In the genomic region with DNA sequence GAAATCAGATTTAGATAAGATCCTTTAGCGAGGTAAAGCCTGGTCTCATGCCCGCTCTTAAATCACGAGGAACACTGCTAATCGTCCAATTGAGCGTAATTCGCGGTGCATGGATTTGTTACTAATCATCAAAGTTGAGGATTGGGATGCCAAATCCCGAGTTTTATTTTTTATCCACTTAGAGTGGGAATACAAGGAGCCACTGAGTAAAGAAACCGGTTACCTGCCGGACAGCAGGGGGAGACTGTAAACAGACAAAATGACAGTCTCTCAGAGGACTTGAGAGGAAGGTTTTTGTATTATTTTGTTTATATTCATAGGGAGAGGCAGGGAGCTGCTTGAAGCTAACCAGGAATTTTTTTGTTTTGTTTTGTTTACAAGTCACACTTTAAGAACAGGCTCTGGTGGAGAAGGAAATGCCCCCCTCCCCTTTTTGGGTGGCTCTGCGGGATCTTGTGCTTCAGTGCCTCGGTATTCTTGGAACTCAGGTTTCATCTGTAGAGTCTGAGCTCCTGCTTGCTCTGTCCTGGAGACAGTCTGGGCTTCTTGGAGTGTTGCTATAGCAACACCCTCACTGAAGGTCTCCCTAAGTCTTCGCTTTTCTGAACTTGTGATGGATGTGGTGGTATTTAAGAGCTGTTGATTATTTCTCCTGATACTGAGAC, we compare ENCODE assay signal across 8 mouse cellular contexts. TPM values are rescaled to one million over a fixed set of nuclear protein-coding genes. Genes with fewer than 3 reads are reported as not detected.
DNase-seq lines count a peak whose midpoint lies in the region; ATAC-seq and TF ChIP-seq lines count a peak whose summit lies in the region.

No protein-coding gene starts in this region.

- TF ChIP-seq CTCF in gastrocnemius, adult 2 months (IDR thresholded peaks at IDR 0.05), result peak; percentile 69
- peak; percentile 63 for TF ChIP-seq CTCF in midbrain, postnatal 0 days (IDR thresholded peaks at IDR 0.05)

- H3K27ac ChIP-seq in gastrocnemius, adult 2 months, result peak overlapping the region; percentile 85
- peak overlapping the region; percentile 2; the same call in 1 of the 2 replicates for H3K27ac ChIP-seq in brown adipose tissue, adult 24 weeks (replicated peaks; ENCODE audit: low read depth, low read length)
- peak overlapping the region in 1 of 2 experiments; percentile 57; a peak in 2 of 4 replicates for H3K27ac ChIP-seq in heart, embryonic 14.5 days (replicated peaks in 1 of 2; ENCODE audit: control insufficient read depth in 1 of 2, insufficient read depth in 1 of 2, low read depth in 2 of 2, low read length in 2 of 2)
- no peak overlapping the region for H3K27ac ChIP-seq in limb, embryonic 11.5 days (replicated peaks; ENCODE audit: low read depth, low read length)
- H3K27ac ChIP-seq in midbrain, postnatal 0 days (ENCODE audit: low read depth, low read length), result no peak overlapping the region; the same call in 1 of the 2 replicates

- H3K4me3 ChIP-seq in gastrocnemius, adult 2 months, result peak overlapping the region; percentile 83
- H3K4me3 ChIP-seq in brown adipose tissue, adult 24 weeks (ENCODE audit: insufficient read depth, low read depth, low read length), result peak overlapping the region; percentile 77
- H3K4me3 ChIP-seq in heart, embryonic 14.5 days (ENCODE audit: control insufficient read depth in 1 of 2, insufficient read depth in 1 of 2, low read depth in 1 of 2, low read length in 2 of 2), result peak overlapping the region; percentile 65 to 75
- peak overlapping the region; percentile 59 for H3K4me3 ChIP-seq in limb, embryonic 11.5 days (ENCODE audit: low read depth, low read length)
- peak overlapping the region; percentile 63 for H3K4me3 ChIP-seq in midbrain, postnatal 0 days (ENCODE audit: low read depth, low read length)

- no peaks in the 10 kb centered on the region for H3K27me3 ChIP-seq in heart, embryonic 14.5 days (ENCODE audit: control insufficient read depth, insufficient read depth, low read length)
- H3K27me3 ChIP-seq in limb, embryonic 11.5 days (ENCODE audit: control insufficient read depth, insufficient read depth, low read length), result no peaks in the 10 kb centered on the region
- no peaks in the 10 kb centered on the region for H3K27me3 ChIP-seq in midbrain, postnatal 0 days (ENCODE audit: insufficient read depth, low read length)

- peak overlapping the region; percentile 73 for H3K9ac ChIP-seq in heart, embryonic 14.5 days (ENCODE audit: low read length)
- peak overlapping the region; percentile 64 for H3K9ac ChIP-seq in limb, embryonic 11.5 days (ENCODE audit: low read length)
- H3K9ac ChIP-seq in midbrain, postnatal 0 days (replicated peaks; ENCODE audit: low read length, poor library complexity, severe bottlenecking), result peak overlapping the region; percentile 67

- peak overlapping the region; percentile 80 for H3K4me2 ChIP-seq in heart, embryonic 14.5 days (ENCODE audit: low read length)
- H3K4me2 ChIP-seq in limb, embryonic 11.5 days (ENCODE audit: low read depth, severe bottlenecking), result peak overlapping the region; percentile 84
- peak overlapping the region; percentile 74 for H3K4me2 ChIP-seq in midbrain, postnatal 0 days (ENCODE audit: low read depth, low read length, poor library complexity, severe bottlenecking)

- no peak for DNase-seq in gastrocnemius, adult 2 months
- DNase-seq in gastrocnemius, adult 18-20 months (ENCODE audit: low spot score), result no peak
- no peak for DNase-seq in limb, embryonic 11.5 days (ENCODE audit: low spot score)
- DNase-seq in midbrain, postnatal 0 days (ENCODE audit: low spot score), result peak; percentile 38
- no peak for DNase-seq in frontal cortex, postnatal 25 days (ENCODE audit: low spot score in 2 of 2)
- DNase-seq in adrenal gland, adult 8-10 months, result no peak

- ATAC-seq in heart, embryonic 14.5 days (ENCODE audit: insufficient number of reproducible peaks, insufficient read depth, low FRiP score, low read depth), result no peak
- ATAC-seq in limb, embryonic 11.5 days (ENCODE audit: insufficient number of reproducible peaks, low FRiP score, low TSS enrichment, low read depth), result no peak
- ATAC-seq in midbrain, postnatal 0 days (ENCODE audit: low FRiP score), result no peak

- H3K4me1 ChIP-seq in brown adipose tissue, adult 24 weeks (ENCODE audit: control insufficient read depth, insufficient read depth, insufficient read length, low read length), result peaks cover 18% of the 10 kb centered on the region
- H3K4me1 ChIP-seq in heart, embryonic 14.5 days (ENCODE audit: control insufficient read depth in 2 of 2, insufficient read depth in 2 of 2, low read length in 2 of 2), result peaks cover 2 to 17% of the 10 kb centered on the region in 2 experiments; a peak in 3 of 4 replicates
- peaks cover 6% of the 10 kb centered on the region for H3K4me1 ChIP-seq in limb, embryonic 11.5 days (ENCODE audit: control insufficient read depth, insufficient read depth, low read length)
- H3K4me1 ChIP-seq in midbrain, postnatal 0 days (ENCODE audit: insufficient read depth, low read length), result peaks cover 9% of the 10 kb centered on the region

- peaks cover 41% of the 10 kb centered on the region for H3K36me3 ChIP-seq in heart, embryonic 14.5 days (ENCODE audit: control insufficient read depth, insufficient read depth, low read length)
- peaks cover under 1% of the 10 kb centered on the region; the same call in 1 of the 2 replicates for H3K36me3 ChIP-seq in limb, embryonic 11.5 days (ENCODE audit: control insufficient read depth, insufficient read depth, low read length)
- H3K36me3 ChIP-seq in midbrain, postnatal 0 days (ENCODE audit: insufficient read depth, low read length), result peaks cover 26% of the 10 kb centered on the region

- no peaks in the 10 kb centered on the region for H3K9me3 ChIP-seq in heart, embryonic 14.5 days (ENCODE audit: control insufficient read depth, low read length)
- no peaks in the 10 kb centered on the region for H3K9me3 ChIP-seq in limb, embryonic 11.5 days (ENCODE audit: control insufficient read depth, low read length)
- no peaks in the 10 kb centered on the region for H3K9me3 ChIP-seq in midbrain, postnatal 0 days (ENCODE audit: low read length)

- WGBS in heart, embryonic 14.5 days, result 11% methylated on average over 13 of the region's 13 CpGs
- WGBS in limb, embryonic 11.5 days, result 15% methylated on average over 13 of the region's 13 CpGs
- WGBS in midbrain, postnatal 0 days, result 6% methylated on average over 13 of the region's 13 CpGs

- intact Hi-C loops in gastrocnemius, adult 2 months (cut with DNase I), result loop anchor here (1.0 to 5.0 kb wide), 2 partner anchors 48 to 121 kb away; a partner anchor contains a TSS

RNA-seq across cellular contexts. Expression of a gene that starts 0.9 kb away (rescaled TPM):
- 10 to 100 TPM; 25.9 to 27.4 TPM for total RNA-seq in gastrocnemius, adult 2 months (2021)
- 10 to 100 TPM; 24.6 to 25.0 TPM for total RNA-seq in gastrocnemius, adult 18-20 months (2021)
- polyA plus RNA-seq in brown adipose tissue, adult 24 weeks (2012; ENCODE audit: insufficient read depth, insufficient read length, missing spikeins), result 19.1 and 24.1 TPM in 2 replicates
- polyA plus RNA-seq in heart, embryonic 14.5 days (2014; fragmentation: Nextera tagmentation; extraction: Ambion mirVana), result 29.4 and 30.7 TPM in 2 replicates
- 14.9 and 18.5 TPM in 2 replicates for polyA plus RNA-seq in limb, embryonic 11.5 days (2014; fragmentation: Nextera tagmentation; extraction: Ambion mirVana)
- 50.0 and 50.2 TPM in 2 replicates for total RNA-seq in midbrain, postnatal 0 days (2014; rRNA removed)
- polyA plus RNA-seq in midbrain, postnatal 0 days (2015; fragmentation: Nextera tagmentation; extraction: Ambion mirVana), result 43.7 and 49.9 TPM in 2 replicates
- total RNA-seq in adrenal gland, adult 8-10 months (2022), result 10 to 100 TPM; 46.2 to 62.5 (median 53.6) TPM

RNA-seq across cellular contexts. Expression of a gene that starts 18.6 kb away (rescaled TPM):
- total RNA-seq in gastrocnemius, adult 2 months (2021), result 10 to 100 TPM; 34.1 to 43.9 TPM
- 10 to 100 TPM; 32.6 to 40.7 TPM for total RNA-seq in gastrocnemius, adult 18-20 months (2021)
- 65.7 and 72.5 TPM in 2 replicates for polyA plus RNA-seq in brown adipose tissue, adult 24 weeks (2012; ENCODE audit: insufficient read depth, insufficient read length, missing spikeins)
- 47.5 and 49.6 TPM in 2 replicates for polyA plus RNA-seq in heart, embryonic 14.5 days (2014; fragmentation: Nextera tagmentation; extraction: Ambion mirVana)
- 12.8 and 15.8 TPM in 2 replicates for polyA plus RNA-seq in limb, embryonic 11.5 days (2014; fragmentation: Nextera tagmentation; extraction: Ambion mirVana)
- 19.3 and 22.8 TPM in 2 replicates for total RNA-seq in midbrain, postnatal 0 days (2014; rRNA removed)
- polyA plus RNA-seq in midbrain, postnatal 0 days (2015; fragmentation: Nextera tagmentation; extraction: Ambion mirVana), result 7.7 and 7.8 TPM in 2 replicates
- total RNA-seq in adrenal gland, adult 8-10 months (2022), result 100 to 1,000 TPM; 151 to 208 (median 180) TPM

RNA-seq across cellular contexts. Expression of a gene that starts 43.8 kb away (rescaled TPM):
- 100 to 1,000 TPM; 151 to 206 TPM for total RNA-seq in gastrocnemius, adult 2 months (2021)
- 100 to 1,000 TPM; 168 to 172 TPM for total RNA-seq in gastrocnemius, adult 18-20 months (2021)
- polyA plus RNA-seq in brown adipose tissue, adult 24 weeks (2012; ENCODE audit: insufficient read depth, insufficient read length, missing spikeins), result 75.9 and 86.5 TPM in 2 replicates
- 76.7 and 83.2 TPM in 2 replicates for polyA plus RNA-seq in heart, embryonic 14.5 days (2014; fragmentation: Nextera tagmentation; extraction: Ambion mirVana)
- polyA plus RNA-seq in limb, embryonic 11.5 days (2014; fragmentation: Nextera tagmentation; extraction: Ambion mirVana), result 67.3 and 70.7 TPM in 2 replicates
- total RNA-seq in midbrain, postnatal 0 days (2014; rRNA removed), result 105 and 108 TPM in 2 replicates
- 91.7 and 106 TPM in 2 replicates for polyA plus RNA-seq in midbrain, postnatal 0 days (2015; fragmentation: Nextera tagmentation; extraction: Ambion mirVana)
- total RNA-seq in adrenal gland, adult 8-10 months (2022), result 100 to 1,000 TPM; 172 to 186 (median 176) TPM

RNA-seq across cellular contexts. Expression of a gene that starts 47.4 kb away (rescaled TPM):
- total RNA-seq in gastrocnemius, adult 2 months (2021), result 10 to 100 TPM; 53.4 to 64.3 TPM
- total RNA-seq in gastrocnemius, adult 18-20 months (2021), result 10 to 100 TPM; 50.3 to 60.6 TPM
- 56.9 and 64.4 TPM in 2 replicates for polyA plus RNA-seq in brown adipose tissue, adult 24 weeks (2012; ENCODE audit: insufficient read depth, insufficient read length, missing spikeins)
- polyA plus RNA-seq in heart, embryonic 14.5 days (2014; fragmentation: Nextera tagmentation; extraction: Ambion mirVana), result 86.0 and 88.2 TPM in 2 replicates
- polyA plus RNA-seq in limb, embryonic 11.5 days (2014; fragmentation: Nextera tagmentation; extraction: Ambion mirVana), result 107 and 110 TPM in 2 replicates
- total RNA-seq in midbrain, postnatal 0 days (2014; rRNA removed), result 79.5 and 90.1 TPM in 2 replicates
- polyA plus RNA-seq in midbrain, postnatal 0 days (2015; fragmentation: Nextera tagmentation; extraction: Ambion mirVana), result 71.6 and 75.0 TPM in 2 replicates
- 100 to 1,000 TPM; 115 to 125 (median 117) TPM for total RNA-seq in adrenal gland, adult 8-10 months (2022)

Comparison
In these comparisons a context has a peak if more than half of its experiments do, and no peak if none do; other contexts are left out.
1. H3K27ac ChIP-seq: peak in gastrocnemius, adult 2 months (single experiment) and brown adipose tissue, adult 24 weeks (single experiment); none in limb, embryonic 11.5 days (single experiment) and midbrain, postnatal 0 days (single experiment).
2. Peak in every context shown above with its lines, with median percentiles within 50 percentile points of each other: H3K4me3 ChIP-seq, H3K4me2 ChIP-seq and H3K9ac ChIP-seq.